Mouse (Mus musculus) cerebellum, adult 18-20 months (tissue): ENCODE measurements around the gene Atad2b.
A peak's percentile ranks its signal among the peaks of the same experiment; 100 is the strongest.

Source experiments
- DNase-seq, 2 experiments: peaks; one replicate each; pipeline ENCODE4 v3.0.0; 2021

Gene Atad2b

DNA sequence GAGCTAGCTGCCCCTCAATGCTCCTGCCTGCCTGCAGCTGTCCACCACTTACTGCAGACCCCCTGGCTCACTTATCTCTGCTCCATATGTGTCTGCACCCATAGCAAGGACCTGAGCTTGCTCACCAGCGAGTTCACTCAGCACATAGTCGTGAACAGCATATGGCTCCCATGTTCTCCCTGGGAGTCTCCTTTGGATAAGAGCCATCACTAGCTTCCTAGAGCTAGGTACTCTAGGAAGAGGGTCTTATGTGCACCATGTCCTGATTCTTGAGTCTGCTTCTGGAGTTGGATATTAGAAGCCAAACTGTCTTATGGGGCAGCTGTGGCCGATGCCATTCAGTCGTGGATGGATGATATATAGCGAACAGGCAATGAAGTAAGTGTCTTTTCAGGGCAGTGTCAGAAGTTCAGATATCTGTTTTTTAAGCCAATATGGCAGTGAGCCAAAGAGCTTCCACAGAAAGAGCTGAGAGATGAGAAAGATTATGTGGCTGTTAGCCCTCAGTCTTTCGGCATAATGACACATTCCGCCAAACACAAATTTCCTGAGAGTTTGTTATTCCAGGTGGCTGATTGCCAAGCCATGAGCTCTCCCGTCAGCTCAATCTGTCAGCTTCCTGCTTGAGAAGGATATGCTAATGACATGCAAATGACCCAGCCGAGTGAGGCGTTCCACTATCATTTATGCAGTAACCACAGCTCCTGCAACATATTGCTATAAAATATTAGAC is 170.8 kb downstream of the Atad2b start:
- DNase-seq = peak; percentile 70 to 75

DNA sequence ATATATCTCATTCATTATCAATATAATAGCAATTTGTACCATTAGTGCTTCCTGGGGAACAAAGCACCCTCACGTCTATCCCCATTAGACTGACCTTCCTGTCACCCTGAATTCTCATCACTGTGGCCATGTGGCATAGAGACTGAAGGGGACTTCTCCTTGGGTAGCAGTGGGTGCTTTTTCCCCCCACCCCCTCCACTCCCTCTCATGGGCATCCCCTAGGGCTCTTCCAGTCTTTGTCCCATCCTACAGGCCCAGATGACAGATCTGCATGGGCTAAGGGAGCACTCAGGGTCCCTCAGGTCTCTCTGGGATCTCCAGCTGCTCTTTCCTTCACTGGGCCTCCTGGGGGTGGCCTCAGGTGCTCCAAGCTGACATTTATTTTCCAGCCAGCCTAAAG is 171.5 kb downstream of the Atad2b start:
- DNase-seq = no peak
